Mouse (Mus musculus): ENCODE data around the gene Atp7a.

Atp7a gene

DNA sequence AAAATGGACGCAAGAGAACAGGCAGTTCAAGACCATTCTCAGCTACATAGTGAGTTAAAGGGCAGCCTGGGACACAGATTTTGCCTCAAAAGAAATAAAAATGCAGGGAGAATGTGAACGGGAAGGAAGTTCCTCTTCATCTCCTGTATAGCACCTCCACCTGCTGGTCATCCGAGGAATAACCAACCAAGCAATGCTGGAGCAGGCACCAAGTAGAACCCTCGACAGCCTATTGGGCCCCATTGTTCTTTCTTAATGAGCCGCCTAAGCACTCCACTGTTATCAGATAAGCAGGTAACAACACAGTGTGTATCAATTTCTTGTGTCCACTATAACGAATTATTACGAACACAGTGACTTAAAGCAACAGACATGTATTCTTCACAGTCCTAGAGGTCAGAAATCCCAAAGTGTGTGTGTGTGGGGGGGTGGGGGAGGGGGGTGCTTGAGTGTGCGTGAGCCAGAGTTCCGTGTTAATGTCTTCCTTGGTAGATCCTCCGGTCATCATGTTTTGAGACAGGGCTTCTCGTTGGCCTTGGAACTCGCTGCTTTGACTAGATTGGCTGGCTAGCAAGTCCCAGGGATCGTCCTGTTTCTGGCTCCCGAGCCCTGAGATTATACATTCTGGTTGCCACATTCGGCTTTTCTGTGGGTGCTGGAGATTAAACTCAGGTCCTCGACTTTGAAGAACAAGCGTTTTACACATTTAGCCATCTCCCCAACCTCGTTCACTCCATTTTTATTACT, 144.2 kb downstream of the Atp7a start:
- DNase-seq (ENCODE audit: low spot score in 2 of 2), result peak; percentile 37 to 62

DNA sequence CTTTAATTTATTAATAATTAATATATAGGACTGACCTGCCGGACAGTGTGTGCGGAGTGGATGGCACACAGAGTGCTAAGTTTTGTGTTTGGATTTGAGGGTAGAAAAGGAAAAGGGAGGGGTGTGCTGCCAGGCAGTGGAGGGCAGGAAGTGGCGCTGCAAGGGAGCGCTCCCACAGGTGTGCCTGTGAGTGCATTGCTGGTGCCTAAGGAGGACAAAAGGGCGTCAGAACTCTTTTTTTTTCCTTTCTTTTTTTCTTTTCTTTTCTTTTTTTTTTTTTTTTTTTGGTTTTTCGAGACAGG, 144.7 kb downstream of the Atp7a start:
- no peak for DNase-seq (ENCODE audit: low spot score in 2 of 2)

Measured in urinary bladder, postnatal 36 days (tissue).